10 mouse cellular contexts compared by ENCODE assay signal in genomic region chr8:110671309-110671708, GRCm38 (mm10). TPM values are rescaled to one million over a fixed set of nuclear protein-coding genes. Genes with fewer than 3 reads are reported as not detected.
A peak's percentile ranks its signal among the peaks of the same experiment; 100 is the strongest.
DNase-seq lines count a peak whose midpoint lies in the region; ATAC-seq lines count a peak whose summit lies in the region.
"Had no signal": no experiment of that assay in that cellular context is flagged by ENCODE, and none has a peak within 500 bp of the region (broad histone marks: within the 10 kb centered on the region; RNA-seq: fewer than 3 reads in every experiment).

No protein-coding gene starts in this region.

- H3K27me3 ChIP-seq in heart, embryonic 10.5 days (ENCODE audit: insufficient read depth, poor library complexity, severe bottlenecking), result no peaks in the 10 kb centered on the region
- H3K27me3 ChIP-seq: embryonic facial prominence, embryonic 12.5 days; megakaryocyte, embryonic 14.5 days had no signal

- peak; percentile 38 to 66 for DNase-seq in frontal cortex, postnatal 36 days (ENCODE audit: low spot score in 2 of 2)
- DNase-seq in frontal cortex, postnatal 14 days (ENCODE audit: low spot score in 2 of 2), result no peak
- peak; percentile 81 for DNase-seq in cerebellum, adult 11 months
- no peak for DNase-seq in heart, embryonic 10.5 days (ENCODE audit: low spot score)
- peak; percentile 79 to 83 for DNase-seq in kidney, postnatal 36 days
- DNase-seq in right cerebral cortex, postnatal 10 days (ENCODE audit: low spot score in 2 of 2), result peak; percentile 75
- DNase-seq in thymus, postnatal 0 days (ENCODE audit: low spot score), result no peak

- no peak overlapping the region for H3K4me3 ChIP-seq in heart, embryonic 10.5 days
- H3K4me3 ChIP-seq: embryonic facial prominence, embryonic 12.5 days; megakaryocyte, embryonic 14.5 days had no signal

- peak overlapping the region; percentile 44; the same call in 1 of the 2 replicates for H3K27ac ChIP-seq in heart, embryonic 10.5 days

- ATAC-seq in megakaryocyte-erythroid progenitor cell, adult 5-6 weeks (replicated peaks; ENCODE audit: low FRiP score, low TSS enrichment, poor library complexity, severe bottlenecking), result no peak

- WGBS in heart, embryonic 10.5 days, result 88% methylated on average over 6 of the region's 6 CpGs

- no peaks in the 10 kb centered on the region for H3K9me3 ChIP-seq in heart, embryonic 10.5 days
- H3K9me3 ChIP-seq: embryonic facial prominence, embryonic 12.5 days; megakaryocyte, embryonic 14.5 days had no signal

- H3K4me1 ChIP-seq in heart, embryonic 10.5 days, result peaks cover 43% of the 10 kb centered on the region

- peaks cover 43% of the 10 kb centered on the region for H3K36me3 ChIP-seq in heart, embryonic 10.5 days

RNA-seq across cellular contexts. Expression of gene Mtss1l, which starts 50.0 kb away (rescaled TPM):
- polyA plus RNA-seq in heart, embryonic 10.5 days (2016; fragmentation: Nextera tagmentation; extraction: Ambion mirVana), result 5.3 and 6.4 TPM in 2 replicates
- polyA plus RNA-seq in thymus, postnatal 0 days (2015; fragmentation: Nextera tagmentation; extraction: Ambion mirVana), result 5.8 and 6.4 TPM in 2 replicates
- 0.54 TPM in 1 of 2 replicates, not detected in the other for total RNA-seq in megakaryocyte-erythroid progenitor cell, adult 5-6 weeks (2014; fragmentation: Nextera tagmentation)
- total RNA-seq in megakaryocyte-erythroid progenitor cell, adult 5-6 weeks (2017), result 0.52 and 0.53 TPM in 2 replicates

RNA-seq across cellular contexts. Expression of gene Vac14, which starts 52.9 kb away (rescaled TPM):
- polyA plus RNA-seq in heart, embryonic 10.5 days (2016; fragmentation: Nextera tagmentation; extraction: Ambion mirVana), result 25.3 and 31.8 TPM in 2 replicates
- 15.9 and 16.9 TPM in 2 replicates for polyA plus RNA-seq in thymus, postnatal 0 days (2015; fragmentation: Nextera tagmentation; extraction: Ambion mirVana)
- total RNA-seq in megakaryocyte-erythroid progenitor cell, adult 5-6 weeks (2014; fragmentation: Nextera tagmentation), result 50.2 and 53.9 TPM in 2 replicates
- 19.8 and 23.7 TPM in 2 replicates for total RNA-seq in megakaryocyte-erythroid progenitor cell, adult 5-6 weeks (2017)

Comparison
In these comparisons a context has a peak if more than half of its experiments do, and no peak if none do; other contexts are left out.
1. DNase-seq: peak in frontal cortex, postnatal 36 days (2 of 2), cerebellum, adult 11 months (single experiment), kidney, postnatal 36 days (2 of 2) and right cerebral cortex, postnatal 10 days (2 of 2); none in frontal cortex, postnatal 14 days (0 of 2), heart, embryonic 10.5 days (single experiment) and thymus, postnatal 0 days (single experiment).